22 mouse cellular contexts compared by ENCODE assay signal in genomic region chr7:101498385-101498784, GRCm38 (mm10).
A peak's percentile ranks its signal among the peaks of the same experiment; 100 is the strongest.
DNase-seq lines count a peak whose midpoint lies in the region; ATAC-seq and TF ChIP-seq lines count a peak whose summit lies in the region.
"Had no signal": no experiment of that assay in that cellular context is flagged by ENCODE, and none has a peak within 500 bp of the region (broad histone marks: within the 10 kb centered on the region; RNA-seq: fewer than 3 reads in every experiment).

No protein-coding gene starts in this region.

- H3K4me3 ChIP-seq in left cerebral cortex, adult 2 months = no peak overlapping the region
- no peak overlapping the region for H3K4me3 ChIP-seq in lung, postnatal 0 days (ENCODE audit: low read depth, low read length)
- H3K4me3 ChIP-seq in lung, adult 2 months (replicated peaks; ENCODE audit: extremely low read depth, low read depth, low read length) = no peak overlapping the region
- H3K4me3 ChIP-seq in thymus, adult 2 months (ENCODE audit: control insufficient read depth, insufficient read depth, low read length) = no peak overlapping the region
- H3K4me3 ChIP-seq: embryonic facial prominence, embryonic 10.5 days; forebrain, embryonic 13.5 days; heart, embryonic 15.5 days; hindbrain, embryonic 10.5 days had no signal

- H3K27me3 ChIP-seq in lung, postnatal 0 days (replicated peaks; ENCODE audit: insufficient read depth, low read length) = no peaks in the 10 kb centered on the region
- H3K27me3 ChIP-seq in thymus, adult 2 months (ENCODE audit: control insufficient read depth, insufficient read depth, low read length) = no peaks in the 10 kb centered on the region

- DNase-seq in left cerebral cortex, adult 2 months (ENCODE audit: extremely low spot score in 1 of 2, low spot score in 2 of 2) = no peak
- no peak for DNase-seq in left cerebral cortex, postnatal 36 days (ENCODE audit: low spot score in 2 of 2)
- DNase-seq in lung, postnatal 0 days (ENCODE audit: low spot score) = no peak
- no peak for DNase-seq in lung, adult 2 months
- DNase-seq in B cell, adult 2 months = no peak
- DNase-seq in thymus, adult 2 months = no peak
- DNase-seq: adrenal gland, postnatal 14 days; cerebellum, adult 2 months; cerebellum, postnatal 10 days; forebrain, postnatal 0 days; gastrocnemius, postnatal 25 days; heart, adult 18-20 months; heart, postnatal 14 days had no signal

- TF ChIP-seq CTCF in left cerebral cortex, adult 2 months (IDR thresholded peaks at IDR 0.05) = no peak
- no peak for TF ChIP-seq CTCF in lung, postnatal 0 days (IDR thresholded peaks at IDR 0.05)
- no peak for TF ChIP-seq CTCF in lung, adult 2 months (IDR thresholded peaks at IDR 0.05; ENCODE audit: insufficient read depth, low read length)
- TF ChIP-seq CTCF in thymus, adult 2 months (IDR thresholded peaks at IDR 0.05; ENCODE audit: borderline replicate concordance, control insufficient read depth, extremely low read depth, insufficient read depth, low read length, poor library complexity) = no peak

- peak; percentile 37; the same call in 1 of the 2 replicates for ATAC-seq in lung, postnatal 0 days
- ATAC-seq in granulocyte monocyte progenitor cell, adult 5-6 weeks (replicated peaks; ENCODE audit: poor library complexity, severe bottlenecking) = peak; percentile 59
- ATAC-seq: activated CD4-positive, CD25-positive, alpha-beta regulatory T cell, adult 4 months; forebrain, embryonic 13.5 days; Patski had no signal

- H3K36me3 ChIP-seq in lung, postnatal 0 days (ENCODE audit: insufficient read depth, low read length) = no peaks in the 10 kb centered on the region
- no peaks in the 10 kb centered on the region for H3K36me3 ChIP-seq in thymus, adult 2 months (ENCODE audit: control insufficient read depth, insufficient read depth, low read length)
- H3K36me3 ChIP-seq: embryonic facial prominence, embryonic 10.5 days; heart, embryonic 15.5 days; hindbrain, embryonic 10.5 days had no signal

- no peak for TF ChIP-seq POLR2A in lung, adult 2 months (IDR thresholded peaks at IDR 0.05; ENCODE audit: borderline replicate concordance, extremely low read depth, low read depth, low read length)
- TF ChIP-seq POLR2A in thymus, adult 2 months (IDR thresholded peaks at IDR 0.05; ENCODE audit: control insufficient read depth, extremely low read depth, insufficient read depth, low read length, poor library complexity) = no peak

- 70% methylated on average over 3 of the region's 3 CpGs for WGBS in lung, postnatal 0 days
- 59% methylated on average over 3 of the region's 3 CpGs for WGBS in lung, adult 2 months
- WGBS in thymus, adult 2 months = 95% methylated on average over 3 of the region's 3 CpGs

- H3K9me3 ChIP-seq in lung, postnatal 0 days (ENCODE audit: low read length) = no peaks in the 10 kb centered on the region
- H3K9me3 ChIP-seq: forebrain, embryonic 13.5 days; heart, embryonic 15.5 days had no signal

- no peaks in the 10 kb centered on the region for H3K4me1 ChIP-seq in lung, postnatal 0 days (ENCODE audit: insufficient read depth, low read depth, low read length)
- H3K4me1 ChIP-seq in lung, adult 2 months (ENCODE audit: control insufficient read depth, insufficient read depth, low read length) = no peaks in the 10 kb centered on the region; the same call in 1 of the 2 replicates
- peaks cover 36% of the 10 kb centered on the region for H3K4me1 ChIP-seq in thymus, adult 2 months (replicated peaks; ENCODE audit: control insufficient read depth, insufficient read depth, low read length)
- H3K4me1 ChIP-seq: forebrain, embryonic 13.5 days had no signal

- H3K4me2 ChIP-seq in lung, postnatal 0 days (replicated peaks; ENCODE audit: low read depth, low read length) = no peak overlapping the region
- H3K4me2 ChIP-seq: forebrain, embryonic 13.5 days; heart, embryonic 11.5 days; heart, embryonic 15.5 days; hindbrain, embryonic 14.5 days had no signal

- peak overlapping the region; percentile 50; the same call in 1 of the 2 replicates for H3K27ac ChIP-seq in left cerebral cortex, adult 2 months
- H3K27ac ChIP-seq in lung, postnatal 0 days (ENCODE audit: low read length) = no peak overlapping the region
- no peak overlapping the region for H3K27ac ChIP-seq in thymus, adult 2 months (ENCODE audit: control insufficient read depth, insufficient read depth, low read length)
- H3K27ac ChIP-seq: forebrain, embryonic 13.5 days; heart, embryonic 15.5 days; hindbrain, embryonic 10.5 days; hindbrain, embryonic 14.5 days had no signal

- intact Hi-C loops in left cerebral cortex, adult 2 months (cut with DNase I) = no loop called here
- intact Hi-C loops in left cerebral cortex, postnatal 36 days (cut with DNase I) = no loop called here

- no peak overlapping the region for H3K9ac ChIP-seq in lung, postnatal 0 days (replicated peaks; ENCODE audit: low read depth)
- H3K9ac ChIP-seq: forebrain, embryonic 13.5 days; forebrain, postnatal 0 days; heart, embryonic 15.5 days; hindbrain, embryonic 14.5 days had no signal

- TF ChIP-seq EP300 in lung, postnatal 0 days (IDR thresholded peaks at IDR 0.05) = no peak
